Mouse (Mus musculus) MEL (cell line): ENCODE results near the gene Meiob. TPM values are rescaled to one million over a fixed set of nuclear protein-coding genes. Genes with fewer than 3 reads are reported as not detected.

Experiments
- DNase-seq: peaks from one replicate; pipeline ENCODE4 v3.0.0; 2011; ENCODE audit warnings: low read depth, low spot score
- H3K27ac ChIP-seq: 2 replicates; pipeline ENCODE4 v1.5.1; 2012; ENCODE audit warnings: low read depth, mild to moderate bottlenecking, control low read depth, low read length, moderate library complexity; ENCODE audit not compliant: control insufficient read depth
- H3K27me3 ChIP-seq, 2 experiments: fragments of 150-350 bp in 1 of 2; sonication (generic) in 1 of 2; 2 replicates each; pipeline ENCODE4 v1.6.1; 2012; ENCODE audit warnings: low read length in 2 of 2, mild to moderate bottlenecking in 2 of 2, improper control_type of control experiment in 1 of 2, moderate library complexity in 1 of 2; ENCODE audit not compliant: insufficient read depth in 2 of 2, control insufficient read depth in 1 of 2
- H3K36me3 ChIP-seq, 2 experiments: 2 replicates each; pipeline ENCODE4 v1.6.1; 2012 to 2014; ENCODE audit warnings: low read length in 2 of 2, improper control_type of control experiment in 1 of 2, inconsistent platforms in 1 of 2, mild to moderate bottlenecking in 1 of 2; ENCODE audit not compliant: insufficient read depth in 2 of 2, control insufficient read depth in 1 of 2
- H3K4me1 ChIP-seq, 2 experiments: fragments of 150-350 bp in 1 of 2; sonication (generic) in 1 of 2; 2 replicates each; pipeline ENCODE4 v1.6.1; 2012; ENCODE audit warnings: low read length in 2 of 2, improper control_type of control experiment in 1 of 2, mild to moderate bottlenecking in 1 of 2; ENCODE audit not compliant: insufficient read depth in 2 of 2, control insufficient read depth in 1 of 2
- H3K4me3 ChIP-seq, 2 experiments: fragments of 150-350 bp in 1 of 2; sonication (generic) in 1 of 2; 2 replicates each; pipeline ENCODE4 v1.5.1; 2012; ENCODE audit warnings: low read depth in 2 of 2, low read length in 2 of 2, mild to moderate bottlenecking in 2 of 2, moderate library complexity in 2 of 2, control low read depth in 1 of 2, improper control_type of control experiment in 1 of 2; ENCODE audit not compliant: control insufficient read depth in 1 of 2, insufficient read depth in 1 of 2
- H3K79me2 ChIP-seq: 2 replicates; pipeline ENCODE4 v1.6.1; 2012; ENCODE audit warnings: mild to moderate bottlenecking, low read length, moderate library complexity; ENCODE audit not compliant: control insufficient read depth, poor library complexity, insufficient read depth
- H3K9ac ChIP-seq: 2 replicates; pipeline ENCODE4 v1.6.1; 2012; ENCODE audit warnings: low read depth, mild to moderate bottlenecking, control low read depth, low read length, moderate library complexity; ENCODE audit not compliant: control insufficient read depth, poor library complexity, severe bottlenecking
- H3K9me3 ChIP-seq: fragments of 150-350 bp; sonication (generic); replicated peaks from 2 replicates; pipeline ENCODE4 v1.6.1; 2012; ENCODE audit warnings: mild to moderate bottlenecking, low read length, improper control_type of control experiment, moderate library complexity; ENCODE audit not compliant: insufficient read depth
- BHLHE40 ChIP-seq: IDR thresholded peaks from 2 replicates; pipeline ENCODE4 v1.6.1; 2012; ENCODE audit warnings: low read depth, mild to moderate bottlenecking, inconsistent platforms, low read length, improper control_type of control experiment, borderline replicate concordance
- CHD1 ChIP-seq: IDR thresholded peaks from 2 replicates; pipeline ENCODE4 v1.6.1; 2012; ENCODE audit warnings: low read depth, mild to moderate bottlenecking, inconsistent platforms, low read length, improper control_type of control experiment
- CHD2 ChIP-seq: IDR thresholded peaks from 2 replicates; pipeline ENCODE4 v1.6.1; 2011; ENCODE audit warnings: low read length, improper control_type of control experiment
- E2F4 ChIP-seq: IDR thresholded peaks from 2 replicates; pipeline ENCODE4 v1.6.1; 2011; ENCODE audit warnings: low read depth, low read length, improper control_type of control experiment, borderline replicate concordance
- ELF1 ChIP-seq: IDR thresholded peaks from 2 replicates; pipeline ENCODE4 v1.6.1; 2014; ENCODE audit warnings: low read depth, mild to moderate bottlenecking, inconsistent platforms, low read length, improper control_type of control experiment, moderate library complexity
- EP300 ChIP-seq, 2 experiments: IDR thresholded peaks; 2 replicates each; pipeline ENCODE4 v1.6.1; 2011; ENCODE audit warnings: improper control_type of control experiment in 2 of 2, low read length in 2 of 2, low read depth in 1 of 2, mild to moderate bottlenecking in 1 of 2
- GABPA ChIP-seq: IDR thresholded peaks from 2 replicates; pipeline ENCODE4 v1.6.1; 2012; ENCODE audit warnings: low read depth, mild to moderate bottlenecking, inconsistent platforms, low read length, improper control_type of control experiment, moderate library complexity
- GATA1 ChIP-seq: IDR thresholded peaks from 2 replicates; pipeline ENCODE4 v1.6.1; 2011; ENCODE audit warnings: low read depth, low read length, improper control_type of control experiment
- MAFK ChIP-seq: IDR thresholded peaks from 2 replicates; pipeline ENCODE4 v1.6.1; 2011; ENCODE audit warnings: low read depth, mild to moderate bottlenecking, low read length, improper control_type of control experiment, borderline replicate concordance
- MAX ChIP-seq: IDR thresholded peaks from 2 replicates; pipeline ENCODE4 v1.6.1; 2011; ENCODE audit warnings: low read length, improper control_type of control experiment
- MAZ ChIP-seq: IDR thresholded peaks from 2 replicates; pipeline ENCODE4 v1.6.1; 2012; ENCODE audit warnings: low read depth, mild to moderate bottlenecking, inconsistent platforms, low read length, improper control_type of control experiment
- MEF2A ChIP-seq: IDR thresholded peaks from 2 replicates; pipeline ENCODE4 v1.6.1; 2014; ENCODE audit warnings: low read depth, mild to moderate bottlenecking, inconsistent platforms, low read length, improper control_type of control experiment; ENCODE audit not compliant: poor library complexity, insufficient replicate concordance, severe bottlenecking; ENCODE audit errors: extremely low read depth
- MYB ChIP-seq: IDR thresholded peaks from 2 replicates; pipeline ENCODE4 v1.6.1; 2011; ENCODE audit warnings: mild to moderate bottlenecking, low read depth, low read length, improper control_type of control experiment
- NELFE ChIP-seq: IDR thresholded peaks from 2 replicates; pipeline ENCODE4 v1.6.1; 2011; ENCODE audit warnings: low read depth, low read length, improper control_type of control experiment
- POLR2AphosphoS2 ChIP-seq: IDR thresholded peaks from 2 replicates; pipeline ENCODE4 v1.6.1; 2011; ENCODE audit warnings: low read length, improper control_type of control experiment
- POLR2AphosphoS5 ChIP-seq: IDR thresholded peaks from 2 replicates; pipeline ENCODE4 v1.6.1; 2012; ENCODE audit warnings: low read depth, borderline replicate concordance, mild to moderate bottlenecking, inconsistent platforms, low read length, moderate library complexity, mixed read lengths
- SIN3A ChIP-seq: IDR thresholded peaks from 2 replicates; pipeline ENCODE4 v1.6.1; 2012; ENCODE audit warnings: low read length, improper control_type of control experiment, inconsistent platforms
- SMC3 ChIP-seq: IDR thresholded peaks from 2 replicates; pipeline ENCODE4 v1.6.1; 2011; ENCODE audit warnings: low read depth, low read length, improper control_type of control experiment
- TAL1 ChIP-seq: IDR thresholded peaks from 2 replicates; pipeline ENCODE4 v1.6.1; 2012; ENCODE audit warnings: mild to moderate bottlenecking, inconsistent platforms, low read length, moderate library complexity, mixed read lengths
- TBP ChIP-seq: IDR thresholded peaks from 2 replicates; pipeline ENCODE4 v1.8.0; 2011; ENCODE audit warnings: low read depth, low read length, improper control_type of control experiment
- TCF12 ChIP-seq: IDR thresholded peaks from 2 replicates; pipeline ENCODE4 v1.6.1; 2014; ENCODE audit warnings: low read depth, mild to moderate bottlenecking, inconsistent platforms, low read length, improper control_type of control experiment, moderate library complexity
- UBTF ChIP-seq: IDR thresholded peaks from 2 replicates; pipeline ENCODE4 v1.6.1; 2012; ENCODE audit warnings: low read depth, mild to moderate bottlenecking, inconsistent platforms, low read length, improper control_type of control experiment, moderate library complexity, borderline replicate concordance; ENCODE audit not compliant: insufficient read depth
- USF1 ChIP-seq: IDR thresholded peaks from 2 replicates; pipeline ENCODE4 v1.6.1; 2014; ENCODE audit warnings: low read depth, mild to moderate bottlenecking, inconsistent platforms, low read length, improper control_type of control experiment, moderate library complexity
- USF2 ChIP-seq, 2 experiments: IDR thresholded peaks; 2 replicates each; pipeline ENCODE4 v1.6.1; 2011 to 2012; ENCODE audit warnings: improper control_type of control experiment in 2 of 2, low read length in 2 of 2, borderline replicate concordance in 1 of 2, inconsistent platforms in 1 of 2, low read depth in 1 of 2, mild to moderate bottlenecking in 1 of 2; ENCODE audit not compliant: insufficient read depth in 1 of 2
- ZC3H11A ChIP-seq: IDR thresholded peaks from 2 replicates; pipeline ENCODE4 v1.6.1; 2012; ENCODE audit warnings: low read depth, mild to moderate bottlenecking, inconsistent platforms, low read length, improper control_type of control experiment
- polyA plus RNA-seq, 2 experiments: library from polyadenylated mRNA; stranded (reverse) in 1 of 2; unstranded in 1 of 2; fragments of >175 nt in 1 of 2; fragments of >200 nt in 1 of 2; gene quantifications; 2 replicates each; pipeline versions ENCODE4 v1.2.1 to v1.2.4; 2012; ENCODE audit warnings: low replicate concordance in 2 of 2, low read depth in 1 of 2; ENCODE audit not compliant: insufficient read length in 2 of 2, insufficient read depth in 1 of 2, missing spikeins in 1 of 2
- total RNA-seq: library from RNA; depleted of rRNA; stranded (reverse); fragments of 300-350 nt; gene quantifications from 2 replicates; pipeline ENCODE4 v1.2.3, GENCODE M21; 2012

Meiob gene
- total and polyA plus RNA-seq, 3 experiments: 0.11 to 0.15 TPM; not detected in 1

DNA sequence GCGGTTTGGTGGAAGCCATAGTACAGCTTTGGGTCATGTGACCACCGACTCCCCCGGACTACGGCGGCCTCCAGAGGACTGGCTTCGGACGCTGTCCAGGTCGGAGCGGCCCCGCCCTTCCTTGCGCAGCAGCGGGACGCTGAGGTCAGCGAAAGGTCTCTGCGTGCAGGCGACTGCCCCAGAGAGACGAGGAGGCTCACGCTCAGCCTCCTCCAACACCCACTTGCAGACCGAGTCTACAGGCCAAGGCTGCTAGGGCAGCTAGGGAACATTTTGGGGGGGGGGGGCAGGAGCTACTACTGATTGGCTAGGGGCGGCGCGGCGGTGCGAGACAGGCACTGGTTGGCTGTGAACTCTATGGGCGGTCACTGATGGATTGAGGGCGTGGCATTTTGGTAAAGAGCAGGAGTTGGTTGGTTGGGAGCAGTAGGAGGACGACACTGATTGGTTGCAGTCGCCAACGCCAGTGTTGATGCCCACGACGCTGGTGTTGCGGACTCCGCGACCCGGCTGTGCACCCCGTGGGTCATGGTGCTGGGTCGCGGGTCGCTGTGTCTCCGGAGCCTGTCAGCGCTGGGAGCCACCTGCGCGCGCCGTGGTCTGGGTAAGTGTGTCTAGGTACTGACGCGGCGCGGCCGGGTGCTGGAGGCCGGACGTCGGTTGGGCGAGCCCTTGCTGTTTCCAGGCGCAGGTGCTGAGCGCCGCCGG is 46.1 kb downstream of the Meiob start, which contains the start of gene Fahd1 (continued):
- TF ChIP-seq MYB (no peak), POLR2AphosphoS2 (peak; percentile 81), NELFE (peak; percentile 86), ELF1 (0 out of 2 replicates have a peak, but pooled peaks have one; percentile 8), TBP (peak; percentile 60; the same call in 1 of the 2 replicates), UBTF (peak; percentile 67; the same call in 1 of the 2 replicates), CHD1 (no peak), MAZ (peak; percentile 10), TAL1 (no peak), TCF12 (peak; percentile 39; the same call in 1 of the 2 replicates), MAX (peak; percentile 42; the same call in 1 of the 2 replicates), POLR2AphosphoS5 (no peak), SMC3 (no peak), MEF2A (no peak), USF1 (peak; percentile 95), E2F4 (no peak), EP300 (IDR thresholded peaks at IDR 0.05; ENCODE audit: low read depth in 1 of 2, low read length in 2 of 2) (no peak)

DNA sequence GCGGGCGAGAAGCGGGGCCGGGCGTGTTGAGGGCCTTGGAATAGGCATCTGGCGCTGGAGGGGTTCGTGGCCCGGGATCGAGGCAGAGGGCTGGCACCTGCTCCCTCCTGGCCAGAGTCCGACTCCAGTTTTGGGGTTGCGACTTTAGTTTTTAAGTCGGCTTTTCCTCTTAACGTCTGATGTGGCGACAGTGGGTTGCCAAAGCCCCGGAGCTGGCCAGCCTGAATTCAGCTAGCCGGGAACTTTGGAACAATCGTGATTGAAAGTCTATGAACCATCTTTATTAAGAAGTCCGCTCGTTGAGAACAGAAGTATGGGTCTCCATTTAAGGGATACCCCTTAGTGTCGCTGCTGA is 46.7 kb downstream of the Meiob start:
- no peaks in the 10 kb centered on the region for H3K9me3 ChIP-seq
- no peaks in the 10 kb centered on the region for H3K27me3 ChIP-seq
- peaks cover 0 to 13% of the 10 kb centered on the region in 2 experiments; a peak in 2 of 4 replicates for H3K36me3 ChIP-seq
- H3K4me1 ChIP-seq: peaks cover 0 to 15% of the 10 kb centered on the region in 2 experiments; a peak in 2 of 4 replicates
- peaks cover 3% of the 10 kb centered on the region; the same call in 1 of the 2 replicates for H3K79me2 ChIP-seq
- peak overlapping the region; percentile 84 to 88 for H3K4me3 ChIP-seq
- TF ChIP-seq CHD2 (no peak), MAFK (no peak), BHLHE40 (no peak), UBTF (no peak), TBP (no peak), MEF2A (no peak), SMC3 (no peak), SIN3A (no peak), GABPA (no peak), MAZ (no peak), EP300 (IDR thresholded peaks at IDR 0.05; ENCODE audit: low read depth in 1 of 2, low read length in 2 of 2) (no peak), POLR2AphosphoS5 (no peak), ZC3H11A (no peak), GATA1 (no peak), USF2 (IDR thresholded peaks at IDR 0.05; ENCODE audit: borderline replicate concordance in 1 of 2, insufficient read depth in 1 of 2, low read depth in 1 of 2, low read length in 2 of 2) (no peak)
- no peak for DNase-seq
- peak overlapping the region; percentile 78 for H3K9ac ChIP-seq
- no peak overlapping the region for H3K27ac ChIP-seq
